21 mouse cellular contexts compared by ENCODE assay signal in the genomic region with DNA sequence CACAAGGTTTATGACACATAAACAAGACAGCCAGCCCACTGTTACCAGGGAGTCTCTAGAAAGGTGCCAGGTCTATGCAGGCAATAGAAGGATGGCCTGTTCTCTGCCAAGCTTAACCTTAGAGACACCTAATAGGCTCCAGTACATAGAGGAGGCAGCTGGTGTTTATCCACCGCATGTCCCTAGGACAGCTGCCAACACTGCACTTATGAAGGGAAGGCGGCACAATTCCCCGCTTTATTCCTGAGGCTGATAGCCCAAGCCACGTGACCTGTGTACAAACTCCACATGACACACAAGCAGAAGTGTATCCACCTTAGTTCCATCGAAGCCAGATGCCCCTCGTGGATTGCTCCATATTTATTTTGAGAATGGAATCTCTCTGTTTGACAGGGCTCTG.
A peak's percentile ranks its signal among the peaks of the same experiment; 100 is the strongest.
DNase-seq lines count a peak whose midpoint lies in the region; ATAC-seq and TF ChIP-seq lines count a peak whose summit lies in the region.
"Had no signal": no experiment of that assay in that cellular context is flagged by ENCODE, and none has a peak within 500 bp of the region (broad histone marks: within the 10 kb centered on the region; RNA-seq: fewer than 3 reads in every experiment).

No protein-coding gene starts in this region.

- intact Hi-C loops in heart, adult 2 months (cut with DNase I): no loop called here
- intact Hi-C loops in left cerebral cortex, postnatal 4 days (cut with DNase I): no loop called here

- H3K4me1 ChIP-seq in heart, embryonic 15.5 days (replicated peaks): peaks cover 7% of the 10 kb centered on the region; the same call in 1 of the 2 replicates
- no peaks in the 10 kb centered on the region for H3K4me1 ChIP-seq in heart, adult 2 months (ENCODE audit: control insufficient read depth, insufficient read depth, low read length)
- H3K4me1 ChIP-seq: hindbrain, embryonic 10.5 days; neural tube, embryonic 15.5 days had no signal

- H3K4me2 ChIP-seq in heart, embryonic 15.5 days: no peak overlapping the region
- H3K4me2 ChIP-seq: liver, embryonic 11.5 days; neural tube, embryonic 15.5 days; stomach, embryonic 15.5 days had no signal

- TF ChIP-seq EP300 in heart, adult 2 months (IDR thresholded peaks at IDR 0.05; ENCODE audit: insufficient read depth, low read depth, low read length): no peak

- H3K27me3 ChIP-seq in heart, embryonic 15.5 days: no peaks in the 10 kb centered on the region
- no peaks in the 10 kb centered on the region for H3K27me3 ChIP-seq in heart, adult 2 months (ENCODE audit: control insufficient read depth, insufficient read depth, low read length)
- H3K27me3 ChIP-seq: megakaryocyte, embryonic 14.5 days; neural tube, embryonic 15.5 days; stomach, embryonic 15.5 days had no signal

- no peaks in the 10 kb centered on the region for H3K79me2 ChIP-seq in heart, adult 2 months (replicated peaks; ENCODE audit: control insufficient read depth, insufficient read depth, low read length)

- no peak for DNase-seq in heart, adult 2 months
- DNase-seq in left cerebral cortex, postnatal 4 days: peak; percentile 24
- DNase-seq in left cerebral cortex, adult 8-10 months (ENCODE audit: low spot score in 2 of 2): no peak
- peak; percentile 9 to 43 for DNase-seq in layer of hippocampus, adult 18-20 months (ENCODE audit: low spot score in 2 of 2)
- peak; percentile 5 to 32 for DNase-seq in layer of hippocampus, postnatal 36 days
- no peak for DNase-seq in adrenal gland, postnatal 14 days
- DNase-seq: B cell, adult 2 months; cerebellum, adult 11-12 months; gastrocnemius, postnatal 10 days; kidney, adult 18-20 months; kidney, postnatal 10 days; lung, adult 18-20 months; midbrain, embryonic 14.5 days; thymus, adult 2 months had no signal

- H3K36me3 ChIP-seq in heart, embryonic 15.5 days: no peaks in the 10 kb centered on the region
- H3K36me3 ChIP-seq in heart, adult 2 months (ENCODE audit: control insufficient read depth, insufficient read depth, low read length): no peaks in the 10 kb centered on the region
- H3K36me3 ChIP-seq: embryonic facial prominence, embryonic 10.5 days; hindbrain, embryonic 10.5 days; neural tube, embryonic 15.5 days; stomach, embryonic 15.5 days had no signal

- ATAC-seq in heart, embryonic 15.5 days (replicated peaks; ENCODE audit: insufficient number of reproducible peaks, insufficient read depth, low FRiP score, low read depth): peak; percentile 39; the same call in 1 of the 2 replicates

- no peaks in the 10 kb centered on the region for H3K9me3 ChIP-seq in heart, embryonic 15.5 days (replicated peaks)
- H3K9me3 ChIP-seq: embryonic facial prominence, embryonic 10.5 days; hindbrain, embryonic 10.5 days; megakaryocyte, embryonic 14.5 days; neural tube, embryonic 15.5 days; stomach, embryonic 15.5 days had no signal

- TF ChIP-seq CTCF in heart, adult 2 months (IDR thresholded peaks at IDR 0.05): no peak

- 35% methylated on average over 6 of the region's 6 CpGs for WGBS in heart, embryonic 15.5 days
- WGBS in heart, adult 2 months: 48% methylated on average over 6 of the region's 6 CpGs

- H3K9ac ChIP-seq in heart, embryonic 15.5 days: no peak overlapping the region
- H3K9ac ChIP-seq in heart, adult 2 months (ENCODE audit: low read depth, low read length): no peak overlapping the region
- H3K9ac ChIP-seq: neural tube, embryonic 15.5 days; stomach, embryonic 15.5 days had no signal

- H3K4me3 ChIP-seq in heart, embryonic 15.5 days: no peak overlapping the region
- H3K4me3 ChIP-seq in heart, adult 2 months: no peak overlapping the region
- H3K4me3 ChIP-seq: embryonic facial prominence, embryonic 10.5 days; hindbrain, embryonic 10.5 days; megakaryocyte, embryonic 14.5 days; neural tube, embryonic 15.5 days; stomach, embryonic 15.5 days had no signal

- no peak for TF ChIP-seq POLR2A in heart, adult 2 months (IDR thresholded peaks at IDR 0.05; ENCODE audit: insufficient read depth, low read depth, low read length)

- no peak overlapping the region for H3K27ac ChIP-seq in heart, embryonic 15.5 days
- no peak overlapping the region for H3K27ac ChIP-seq in heart, adult 2 months
- H3K27ac ChIP-seq: embryonic facial prominence, embryonic 10.5 days; hindbrain, embryonic 10.5 days; neural tube, embryonic 15.5 days; stomach, embryonic 15.5 days had no signal

Comparison
In these comparisons a context has a peak if more than half of its experiments do, and no peak if none do; other contexts are left out.
1. DNase-seq: peak in left cerebral cortex, postnatal 4 days (single experiment), layer of hippocampus, adult 18-20 months (2 of 2) and layer of hippocampus, postnatal 36 days (2 of 2); none in heart, adult 2 months (0 of 2), left cerebral cortex, adult 8-10 months (0 of 2) and adrenal gland, postnatal 14 days (single experiment).